Mouse (Mus musculus): ENCODE results near the gene Cacnb2. TPM values are rescaled to one million over a fixed set of nuclear protein-coding genes. Genes with fewer than 3 reads are reported as not detected.

The Cacnb2 gene
- total and polyA plus RNA-seq, 3 experiments, result not detected

DNA sequence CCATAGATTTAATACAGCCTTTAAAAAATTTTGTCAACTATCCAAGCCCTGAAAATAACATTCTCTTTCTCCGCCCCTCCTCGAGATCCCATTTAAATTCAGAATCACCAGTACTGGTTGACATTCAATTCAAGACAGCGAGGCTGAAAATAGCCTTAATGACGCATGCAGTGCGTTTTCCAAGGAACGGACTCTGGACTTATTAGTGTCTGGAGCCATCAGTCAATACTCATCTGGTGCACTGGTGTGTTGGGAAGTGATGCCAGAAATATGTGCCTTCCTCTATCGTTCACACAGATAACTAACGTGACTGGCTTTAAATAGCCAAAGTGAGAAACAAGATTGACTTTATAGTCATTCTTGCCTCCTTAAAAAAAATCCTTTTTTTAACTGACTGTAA is 333.6 kb downstream of the Cacnb2 start:
- no peaks in the 10 kb centered on the region for H3K36me3 ChIP-seq (ENCODE audit: control insufficient read depth in 1 of 2, insufficient read depth in 2 of 2, low read length in 2 of 2)
- H3K79me2 ChIP-seq (ENCODE audit: control insufficient read depth, insufficient read depth, low read length, poor library complexity), result no peaks in the 10 kb centered on the region
- DNase-seq (ENCODE audit: low read depth, low spot score), result no peak
- no peak for TF ChIP-seq MXI1 (IDR thresholded peaks at IDR 0.05; ENCODE audit: low read depth, low read length)
- no peak for TF ChIP-seq ETS1 (IDR thresholded peaks at IDR 0.05; ENCODE audit: low read depth, low read length)
- TF ChIP-seq E2F4 (IDR thresholded peaks at IDR 0.05; ENCODE audit: borderline replicate concordance, low read depth, low read length), result no peak
- no peak for TF ChIP-seq TAL1 (IDR thresholded peaks at IDR 0.05; ENCODE audit: low read length)
- no peak for TF ChIP-seq ZKSCAN1 (IDR thresholded peaks at IDR 0.05; ENCODE audit: low read depth, low read length)
- no peak for TF ChIP-seq MAFK (IDR thresholded peaks at IDR 0.05; ENCODE audit: borderline replicate concordance, low read depth, low read length)
- TF ChIP-seq SMC3 (IDR thresholded peaks at IDR 0.05; ENCODE audit: low read depth, low read length), result no peak
- no peak for TF ChIP-seq GATA1 (IDR thresholded peaks at IDR 0.05; ENCODE audit: low read depth, low read length)
- TF ChIP-seq SIN3A (IDR thresholded peaks at IDR 0.05; ENCODE audit: low read length), result no peak
- TF ChIP-seq MAZ (IDR thresholded peaks at IDR 0.05; ENCODE audit: low read depth, low read length), result no peak
- TF ChIP-seq RAD21 (IDR thresholded peaks at IDR 0.05; ENCODE audit: low read depth, low read length), result no peak
- TF ChIP-seq POLR2AphosphoS2 (IDR thresholded peaks at IDR 0.05; ENCODE audit: low read length), result no peak
- TF ChIP-seq POLR2A (IDR thresholded peaks at IDR 0.05; ENCODE audit: control insufficient read depth in 1 of 2, insufficient read depth in 1 of 2, low read depth in 1 of 2, low read length in 2 of 2, poor library complexity in 1 of 2), result no peak
- no peak for TF ChIP-seq RCOR1 (IDR thresholded peaks at IDR 0.05; ENCODE audit: low read depth, low read length)
- TF ChIP-seq POLR2AphosphoS5 (IDR thresholded peaks at IDR 0.05; ENCODE audit: borderline replicate concordance, low read depth, low read length), result no peak
- H3K27me3 ChIP-seq (ENCODE audit: control insufficient read depth in 1 of 2, insufficient read depth in 2 of 2, low read length in 2 of 2), result no peaks in the 10 kb centered on the region
- no peaks in the 10 kb centered on the region for H3K4me1 ChIP-seq (ENCODE audit: control insufficient read depth in 1 of 2, insufficient read depth in 2 of 2, low read length in 2 of 2)
- H3K27ac ChIP-seq (ENCODE audit: control insufficient read depth, low read depth, low read length), result no peak overlapping the region
- no peaks in the 10 kb centered on the region for H3K9me3 ChIP-seq (replicated peaks; ENCODE audit: insufficient read depth, low read length)
- no peak overlapping the region for H3K9ac ChIP-seq (ENCODE audit: control insufficient read depth, low read depth, low read length, poor library complexity, severe bottlenecking)
- H3K4me3 ChIP-seq (ENCODE audit: control insufficient read depth in 1 of 2, insufficient read depth in 1 of 2, low read depth in 2 of 2, low read length in 2 of 2), result no peak overlapping the region

GRCm38 (mm10) chr2:14942261-14942660 is 339.4 kb downstream of the Cacnb2 start:
- no peak for DNase-seq (ENCODE audit: low read depth, low spot score)
- TF ChIP-seq RAD21 (IDR thresholded peaks at IDR 0.05; ENCODE audit: low read depth, low read length) (no peak), SIN3A (IDR thresholded peaks at IDR 0.05; ENCODE audit: low read length) (no peak), MAX (IDR thresholded peaks at IDR 0.05; ENCODE audit: low read length) (no peak), TAL1 (IDR thresholded peaks at IDR 0.05; ENCODE audit: low read length) (no peak), USF1 (IDR thresholded peaks at IDR 0.05; ENCODE audit: low read depth, low read length) (no peak), MAZ (IDR thresholded peaks at IDR 0.05; ENCODE audit: low read depth, low read length) (no peak), POLR2AphosphoS5 (IDR thresholded peaks at IDR 0.05; ENCODE audit: borderline replicate concordance, low read depth, low read length) (no peak), ELF1 (IDR thresholded peaks at IDR 0.05; ENCODE audit: low read depth, low read length) (no peak), TBP (IDR thresholded peaks at IDR 0.05; ENCODE audit: low read depth, low read length) (no peak), ZC3H11A (IDR thresholded peaks at IDR 0.05; ENCODE audit: low read depth, low read length) (no peak), SMC3 (IDR thresholded peaks at IDR 0.05; ENCODE audit: low read depth, low read length) (no peak), TCF12 (IDR thresholded peaks at IDR 0.05; ENCODE audit: low read depth, low read length) (no peak)
- Histone ChIP-seq H3K9ac (ENCODE audit: control insufficient read depth, low read depth, low read length, poor library complexity, severe bottlenecking) (no peak overlapping the region), H3K27ac (ENCODE audit: control insufficient read depth, low read depth, low read length) (no peak overlapping the region), H3K27me3 (ENCODE audit: control insufficient read depth in 1 of 2, insufficient read depth in 2 of 2, low read length in 2 of 2) (no peaks in the 10 kb centered on the region), H3K79me2 (ENCODE audit: control insufficient read depth, insufficient read depth, low read length, poor library complexity) (no peaks in the 10 kb centered on the region), H3K4me1 (ENCODE audit: control insufficient read depth in 1 of 2, insufficient read depth in 2 of 2, low read length in 2 of 2) (no peaks in the 10 kb centered on the region), H3K4me3 (ENCODE audit: control insufficient read depth in 1 of 2, insufficient read depth in 1 of 2, low read depth in 2 of 2, low read length in 2 of 2) (no peak overlapping the region), H3K9me3 (replicated peaks; ENCODE audit: insufficient read depth, low read length) (no peaks in the 10 kb centered on the region), H3K36me3 (ENCODE audit: control insufficient read depth in 1 of 2, insufficient read depth in 2 of 2, low read length in 2 of 2) (no peaks in the 10 kb centered on the region)

All from MEL (cell line).